Mouse (Mus musculus): Measurements from ENCODE around the gene Atg101. TPM values are rescaled to one million over a fixed set of nuclear protein-coding genes. Genes with fewer than 3 reads are reported as not detected.
"Not testable (repeated sequence)": the region's sequence is repeated elsewhere in the genome, so short reads cannot be mapped to it uniquely, and the experiment has no call there.

Gene Atg101
- total RNA-seq, 1 experiment: 116 TPM

DNA sequence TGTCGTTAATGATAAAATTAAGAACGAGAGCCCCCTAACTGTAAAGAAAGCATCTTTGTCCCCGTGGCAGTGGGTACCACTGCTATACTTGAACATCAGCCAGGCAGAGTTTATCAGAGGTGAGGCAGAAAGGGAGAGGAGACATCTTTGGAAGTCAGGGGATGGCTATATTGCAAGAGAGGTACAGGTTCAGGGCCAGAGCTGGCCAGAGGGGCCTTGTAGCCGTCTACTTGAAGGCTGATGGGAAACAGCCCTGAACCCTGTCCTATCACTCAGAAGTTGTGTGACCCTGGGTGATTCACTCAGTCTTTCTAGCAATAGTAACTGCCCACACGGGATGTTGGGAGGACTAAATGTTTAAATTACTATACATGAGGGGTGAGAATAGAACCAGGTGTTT, 37.1 kb downstream of the Atg101 start:
- H3K9ac ChIP-seq (ENCODE audit: insufficient read depth, low read depth, low read length, poor library complexity, severe bottlenecking): no peak overlapping the region
- H3K36me3 ChIP-seq (ENCODE audit: control insufficient read depth, insufficient read depth, low read length, poor library complexity, severe bottlenecking): no peaks in the 10 kb centered on the region
- in situ Hi-C loops (cut with MboI; ENCODE audit: low sequenced_read_pairs in 2 of 2, unreplicated experiment in 2 of 2): no loop called here
- peaks cover 0 to 8% of the 10 kb centered on the region in 2 experiments; a peak in 2 of 4 replicates for H3K4me1 ChIP-seq (ENCODE audit: control insufficient read depth in 2 of 2, insufficient read depth in 2 of 2, low read length in 2 of 2, poor library complexity in 1 of 2)
- no peaks in the 10 kb centered on the region for H3K9me3 ChIP-seq (ENCODE audit: control insufficient read depth, insufficient read depth, low read depth, low read length)
- TF ChIP-seq HCFC1 (IDR thresholded peaks at IDR 0.05; ENCODE audit: borderline replicate concordance, insufficient read depth, low read length): no peak
- TF ChIP-seq MAFK (IDR thresholded peaks at IDR 0.05; ENCODE audit: insufficient read depth, low read depth, low read length): no peak
- no peak for TF ChIP-seq CHD2 (IDR thresholded peaks at IDR 0.05; ENCODE audit: low read depth, low read length)
- TF ChIP-seq ZC3H11A (IDR thresholded peaks at IDR 0.05; ENCODE audit: borderline replicate concordance, low read depth, low read length): no peak
- TF ChIP-seq ZNF384 (IDR thresholded peaks at IDR 0.05; ENCODE audit: low read depth, low read length): no peak
- DNase-seq (ENCODE audit: low read depth, low spot score): no peak
- H3K4me3 ChIP-seq (ENCODE audit: insufficient read depth in 1 of 2, low read depth in 1 of 2, low read length in 2 of 2, poor library complexity in 1 of 2, severe bottlenecking in 1 of 2): no peak overlapping the region
- H3K27ac ChIP-seq (ENCODE audit: insufficient read depth, low read depth, low read length, poor library complexity, severe bottlenecking): no peak overlapping the region

DNA sequence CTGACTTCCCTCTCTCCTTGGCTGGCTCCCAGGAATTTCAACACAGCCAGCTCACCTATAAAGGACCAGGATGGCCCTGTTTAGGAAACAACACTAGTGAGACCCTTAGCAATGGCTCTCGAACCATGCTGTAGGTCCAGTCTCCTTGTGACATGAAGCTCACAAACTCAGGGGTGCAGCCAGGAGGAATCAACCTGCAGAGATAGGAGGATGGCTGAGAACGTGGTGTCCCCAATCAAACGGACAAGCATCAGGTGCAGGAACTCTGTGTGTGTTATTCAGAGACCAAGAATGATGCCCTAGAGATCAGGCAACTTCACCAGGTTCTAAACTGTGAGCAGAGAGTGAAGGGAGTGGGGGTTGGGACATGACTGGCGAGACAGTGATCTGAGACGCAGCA, 38.0 kb downstream of the Atg101 start:
- no peaks in the 10 kb centered on the region for H3K9me3 ChIP-seq (ENCODE audit: control insufficient read depth, insufficient read depth, low read depth, low read length)
- H3K27ac ChIP-seq (ENCODE audit: insufficient read depth, low read depth, low read length, poor library complexity, severe bottlenecking): no peak overlapping the region; the same call in 1 of the 2 replicates
- in situ Hi-C loops (cut with MboI; ENCODE audit: low sequenced_read_pairs in 2 of 2, unreplicated experiment in 2 of 2): no loop called here
- no peaks in the 10 kb centered on the region for H3K36me3 ChIP-seq (ENCODE audit: control insufficient read depth, insufficient read depth, low read length, poor library complexity, severe bottlenecking)
- H3K4me3 ChIP-seq (ENCODE audit: insufficient read depth in 1 of 2, low read depth in 1 of 2, low read length in 2 of 2, poor library complexity in 1 of 2, severe bottlenecking in 1 of 2): no peak overlapping the region
- no peak overlapping the region for H3K9ac ChIP-seq (ENCODE audit: insufficient read depth, low read depth, low read length, poor library complexity, severe bottlenecking)
- TF ChIP-seq MAFK (IDR thresholded peaks at IDR 0.05; ENCODE audit: insufficient read depth, low read depth, low read length) (no peak), ZC3H11A (IDR thresholded peaks at IDR 0.05; ENCODE audit: borderline replicate concordance, low read depth, low read length) (no peak), CHD2 (IDR thresholded peaks at IDR 0.05; ENCODE audit: low read depth, low read length) (no peak), ZNF384 (IDR thresholded peaks at IDR 0.05; ENCODE audit: low read depth, low read length) (no peak), HCFC1 (IDR thresholded peaks at IDR 0.05; ENCODE audit: borderline replicate concordance, insufficient read depth, low read length) (no peak)
- H3K4me1 ChIP-seq (ENCODE audit: control insufficient read depth in 2 of 2, insufficient read depth in 2 of 2, low read length in 2 of 2, poor library complexity in 1 of 2): peaks cover 0 to 4% of the 10 kb centered on the region in 2 experiments; a peak in 2 of 4 replicates
- no peak for DNase-seq (ENCODE audit: low read depth, low spot score)

DNA sequence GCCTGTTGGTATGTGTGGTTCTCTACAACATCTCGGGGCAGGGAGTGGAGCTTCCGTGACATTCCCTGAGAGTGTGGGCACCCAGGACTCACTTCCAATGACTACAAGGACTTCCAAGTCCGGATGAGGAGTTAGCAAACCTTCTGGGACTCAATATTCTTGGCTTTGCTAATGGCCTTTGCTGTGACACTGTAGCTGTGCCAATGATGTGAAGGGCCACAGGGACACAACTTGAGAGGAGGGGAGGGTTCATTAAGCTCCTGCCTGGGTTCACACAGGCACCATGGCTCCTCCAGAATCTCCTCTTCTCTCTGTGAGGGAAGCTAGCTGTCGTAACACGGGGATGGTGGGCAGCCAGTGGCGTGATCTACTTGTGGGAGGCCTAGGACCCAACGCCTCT, 38.6 kb downstream of the Atg101 start:
- DNase-seq (ENCODE audit: low read depth, low spot score): no peak
- in situ Hi-C loops (cut with MboI; ENCODE audit: low sequenced_read_pairs in 2 of 2, unreplicated experiment in 2 of 2): no loop called here
- TF ChIP-seq ZNF384 (IDR thresholded peaks at IDR 0.05; ENCODE audit: low read depth, low read length) (no peak), ZC3H11A (IDR thresholded peaks at IDR 0.05; ENCODE audit: borderline replicate concordance, low read depth, low read length) (no peak), MAFK (IDR thresholded peaks at IDR 0.05; ENCODE audit: insufficient read depth, low read depth, low read length) (no peak)
- H3K9ac ChIP-seq (ENCODE audit: insufficient read depth, low read depth, low read length, poor library complexity, severe bottlenecking): no peak overlapping the region
- peaks cover 0 to 5% of the 10 kb centered on the region in 2 experiments; a peak in 1 of 4 replicates for H3K4me1 ChIP-seq (ENCODE audit: control insufficient read depth in 2 of 2, insufficient read depth in 2 of 2, low read length in 2 of 2, poor library complexity in 1 of 2)
- no peaks in the 10 kb centered on the region for H3K36me3 ChIP-seq (ENCODE audit: control insufficient read depth, insufficient read depth, low read length, poor library complexity, severe bottlenecking)
- H3K4me3 ChIP-seq (ENCODE audit: insufficient read depth in 1 of 2, low read depth in 1 of 2, low read length in 2 of 2, poor library complexity in 1 of 2, severe bottlenecking in 1 of 2): no peak overlapping the region
- H3K27ac ChIP-seq (ENCODE audit: insufficient read depth, low read depth, low read length, poor library complexity, severe bottlenecking): no peak overlapping the region; the same call in 1 of the 2 replicates
- no peaks in the 10 kb centered on the region for H3K9me3 ChIP-seq (ENCODE audit: control insufficient read depth, insufficient read depth, low read depth, low read length)

DNA sequence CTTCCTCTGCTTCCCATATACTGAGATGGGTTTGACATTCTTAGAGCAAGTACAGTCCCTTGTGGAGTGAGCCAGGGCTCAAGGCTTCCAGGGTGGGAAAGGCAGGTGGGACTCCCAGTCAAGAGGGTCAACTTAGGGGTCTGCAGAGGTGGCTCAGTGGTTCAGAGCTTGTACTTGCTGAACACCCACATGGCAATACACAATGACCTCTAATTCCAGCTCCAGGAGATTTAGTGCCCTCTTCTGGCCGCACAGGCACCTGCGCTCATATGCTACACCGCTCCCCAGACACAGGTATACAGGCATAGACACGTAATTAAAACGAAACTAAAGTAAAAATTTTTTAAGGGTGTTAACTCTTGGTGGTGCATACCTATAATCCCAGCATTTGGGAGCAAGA, 39.4 kb downstream of the Atg101 start:
- TF ChIP-seq MAFK (IDR thresholded peaks at IDR 0.05; ENCODE audit: insufficient read depth, low read depth, low read length) (no peak), HCFC1 (IDR thresholded peaks at IDR 0.05; ENCODE audit: borderline replicate concordance, insufficient read depth, low read length) (no peak), ZNF384 (IDR thresholded peaks at IDR 0.05; ENCODE audit: low read depth, low read length) (no peak), CHD2 (IDR thresholded peaks at IDR 0.05; ENCODE audit: low read depth, low read length) (no peak), ZC3H11A (IDR thresholded peaks at IDR 0.05; ENCODE audit: borderline replicate concordance, low read depth, low read length) (no peak)
- no peaks in the 10 kb centered on the region for H3K9me3 ChIP-seq (ENCODE audit: control insufficient read depth, insufficient read depth, low read depth, low read length)
- H3K9ac ChIP-seq (ENCODE audit: insufficient read depth, low read depth, low read length, poor library complexity, severe bottlenecking): no peak overlapping the region
- no peak for DNase-seq (ENCODE audit: low read depth, low spot score)
- H3K36me3 ChIP-seq (ENCODE audit: control insufficient read depth, insufficient read depth, low read length, poor library complexity, severe bottlenecking): no peaks in the 10 kb centered on the region
- H3K4me1 ChIP-seq (ENCODE audit: control insufficient read depth in 2 of 2, insufficient read depth in 2 of 2, low read length in 2 of 2, poor library complexity in 1 of 2): peaks cover 0 to 6% of the 10 kb centered on the region in 2 experiments; a peak in 1 of 4 replicates
- in situ Hi-C loops (cut with MboI; ENCODE audit: low sequenced_read_pairs in 2 of 2, unreplicated experiment in 2 of 2): no loop called here
- no peak overlapping the region for H3K4me3 ChIP-seq (ENCODE audit: insufficient read depth in 1 of 2, low read depth in 1 of 2, low read length in 2 of 2, poor library complexity in 1 of 2, severe bottlenecking in 1 of 2)
- no peak overlapping the region for H3K27ac ChIP-seq (ENCODE audit: insufficient read depth, low read depth, low read length, poor library complexity, severe bottlenecking)

DNA sequence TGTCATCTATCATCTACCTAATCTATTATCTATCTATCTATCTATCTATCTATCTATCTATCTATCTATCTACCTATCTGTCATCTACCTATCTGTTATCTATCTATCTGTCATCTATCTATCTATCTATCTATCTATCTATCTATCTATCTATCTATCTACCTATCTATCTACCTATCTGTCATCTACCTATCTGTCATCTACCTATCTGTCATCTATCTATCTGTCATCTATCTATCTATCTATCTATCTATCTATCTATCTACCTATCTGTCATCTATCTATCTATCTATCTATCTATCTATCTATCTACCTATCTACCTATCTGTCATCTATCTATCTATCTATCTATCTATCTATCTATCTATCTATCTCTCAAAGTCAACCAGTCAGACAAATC, 40.3 kb downstream of the Atg101 start:
- H3K36me3 ChIP-seq (ENCODE audit: control insufficient read depth, insufficient read depth, low read length, poor library complexity, severe bottlenecking); H3K9ac ChIP-seq (ENCODE audit: insufficient read depth, low read depth, low read length, poor library complexity, severe bottlenecking); in situ Hi-C loops (cut with MboI; ENCODE audit: low sequenced_read_pairs in 2 of 2, unreplicated experiment in 2 of 2); H3K9me3 ChIP-seq (ENCODE audit: control insufficient read depth, insufficient read depth, low read depth, low read length); DNase-seq (ENCODE audit: low read depth, low spot score); H3K27ac ChIP-seq (ENCODE audit: insufficient read depth, low read depth, low read length, poor library complexity, severe bottlenecking); H3K4me3 ChIP-seq (ENCODE audit: insufficient read depth in 1 of 2, low read depth in 1 of 2, low read length in 2 of 2, poor library complexity in 1 of 2, severe bottlenecking in 1 of 2): not testable (repeated sequence)
- peaks cover 0 to 12% of the 10 kb centered on the region in 2 experiments; a peak in 1 of 4 replicates for H3K4me1 ChIP-seq (ENCODE audit: control insufficient read depth in 2 of 2, insufficient read depth in 2 of 2, low read length in 2 of 2, poor library complexity in 1 of 2)
